Mouse (Mus musculus) lung, adult 2 months (tissue): Measurements from ENCODE around the gene Hfe2. TPM values are rescaled to one million over a fixed set of nuclear protein-coding genes. Genes with fewer than 3 reads are reported as not detected.

Experiments used
- DNase-seq: peaks from one replicate; pipeline ENCODE4 v3.0.0; 2022
- H3K4me1 ChIP-seq: fragments of 200-500 bp; 2 replicates; pipeline ENCODE4 v1.6.1; 2011; ENCODE audit warnings: low read length; ENCODE audit not compliant: control insufficient read depth, insufficient read depth
- H3K4me3 ChIP-seq: fragments of 200-500 bp; replicated peaks from 2 replicates; pipeline ENCODE3; 2011; ENCODE audit warnings: low read depth, mild to moderate bottlenecking, control low read depth, low read length; ENCODE audit errors: extremely low read depth
- CTCF ChIP-seq: fragments of 200-500 bp; IDR thresholded peaks from 2 replicates; pipeline ENCODE4 v1.5.1; 2011; ENCODE audit warnings: mild to moderate bottlenecking, low read length, control low read depth; ENCODE audit not compliant: insufficient read depth
- POLR2A ChIP-seq: fragments of 200-500 bp; IDR thresholded peaks from 2 replicates; pipeline ENCODE4 v1.6.1; 2011; ENCODE audit warnings: low read depth, mild to moderate bottlenecking, control low read depth, low read length, borderline replicate concordance; ENCODE audit errors: extremely low read depth
- WGBS: fragments of 180-500 bp; shearing (Covaris S2); methylation state at CpG from one replicate; pipeline ENCODE4 v1.1.7; 2018; 5-methylcytosine and 5-hydroxymethylcytosine counted together
- polyA plus RNA-seq: library from polyadenylated mRNA; depleted of rRNA; stranded (reverse); fragments of >200 nt; gene quantifications from 2 replicates; pipeline ENCODE4 v1.2.3, GENCODE M21; 2012

The Hfe2 gene
- polyA plus RNA-seq, 1 experiment, result 13.8 TPM

DNA sequence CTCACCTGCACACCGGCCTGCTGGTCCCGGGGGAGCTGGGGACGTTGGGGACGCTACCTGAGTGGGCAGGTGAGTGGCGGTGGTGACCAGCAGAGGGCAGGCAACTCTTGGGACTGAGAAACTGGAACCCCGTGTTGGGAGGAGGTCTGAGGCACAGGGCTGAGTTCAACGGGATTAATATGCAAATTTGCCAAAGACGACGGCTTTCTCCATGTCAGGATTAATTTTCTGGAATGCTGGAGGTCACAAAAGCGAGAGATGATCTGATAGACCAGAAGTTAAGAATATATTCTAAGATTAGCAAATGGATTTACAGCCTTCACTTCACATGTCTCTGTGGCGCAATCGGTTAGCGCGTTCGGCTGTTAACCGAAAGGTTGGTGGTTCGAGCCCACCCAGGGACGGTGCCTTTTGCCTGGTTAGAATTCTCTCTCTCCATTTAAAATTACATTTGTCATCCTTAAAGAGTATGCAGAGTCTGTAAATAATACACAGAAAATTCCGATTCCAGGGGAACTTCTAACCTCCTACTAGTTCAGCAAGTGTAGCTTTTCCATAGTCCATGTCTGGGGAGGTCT, 27.4 kb upstream of the Hfe2 start:
- Histone ChIP-seq H3K4me3 (peak overlapping the region; percentile 47), H3K4me1 (no peaks in the 10 kb centered on the region)
- TF ChIP-seq POLR2A (no peak), CTCF (peak; percentile 33)
- WGBS, result 3% methylated on average over 19 of the region's 19 CpGs
- peak; percentile 70 for DNase-seq

- DNase-seq, result no peak
- Histone ChIP-seq H3K4me3 (no peak overlapping the region), H3K4me1 (no peaks in the 10 kb centered on the region; the same call in 1 of the 2 replicates)
- WGBS, result 87% methylated on average over 4 of the region's 4 CpGs
- no peak for TF ChIP-seq CTCF
- no peak for TF ChIP-seq POLR2A
Observed at GRCm38 (mm10) chr3:96498476-96499245, 26.3 kb upstream of the Hfe2 start.

- TF ChIP-seq CTCF, result no peak
- TF ChIP-seq POLR2A, result no peak; the same call in 1 of the 2 replicates
- Histone ChIP-seq H3K4me1 (no peaks in the 10 kb centered on the region; the same call in 1 of the 2 replicates), H3K4me3 (peak overlapping the region; percentile 94)
- DNase-seq, result peak; percentile 79
- under 1% methylated on average over 36 of the region's 36 CpGs for WGBS
Observed at GRCm38 (mm10) chr3:96499481-96500288, 25.3 kb upstream of the Hfe2 start.

DNA sequence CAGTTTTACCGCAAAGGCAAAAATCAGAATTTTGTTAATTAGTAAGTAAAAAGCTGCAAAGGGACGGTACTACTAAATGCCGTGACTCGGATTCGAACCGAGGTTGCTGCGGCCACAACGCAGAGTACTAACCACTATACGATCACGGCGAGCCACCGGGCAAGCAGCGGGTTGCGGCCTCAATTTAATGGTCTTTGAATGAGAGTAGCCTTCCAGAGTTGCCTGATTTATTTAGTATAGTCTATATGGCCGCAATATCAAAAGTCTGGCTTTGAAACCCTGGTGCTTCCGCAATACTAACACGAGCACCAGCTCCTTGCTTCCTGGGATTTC, 24.7 kb upstream of the Hfe2 start:
- Histone ChIP-seq H3K4me1 (no peaks in the 10 kb centered on the region; the same call in 1 of the 2 replicates), H3K4me3 (peak overlapping the region; percentile 94)
- TF ChIP-seq CTCF (no peak), POLR2A (peak; percentile 19; the same call in 1 of the 2 replicates)
- DNase-seq, result peak; percentile 93
- under 1% methylated on average over 17 of the region's 17 CpGs for WGBS

- peak; percentile 85 for DNase-seq
- no peaks in the 10 kb centered on the region; the same call in 1 of the 2 replicates for H3K4me1 ChIP-seq
- TF ChIP-seq POLR2A (no peak), CTCF (no peak)
- under 1% methylated on average over 19 of the region's 19 CpGs for WGBS
- peak overlapping the region; percentile 94 for H3K4me3 ChIP-seq
Observed at GRCm38 (mm10) chr3:96500691-96501265, 24.2 kb upstream of the Hfe2 start.

DNA sequence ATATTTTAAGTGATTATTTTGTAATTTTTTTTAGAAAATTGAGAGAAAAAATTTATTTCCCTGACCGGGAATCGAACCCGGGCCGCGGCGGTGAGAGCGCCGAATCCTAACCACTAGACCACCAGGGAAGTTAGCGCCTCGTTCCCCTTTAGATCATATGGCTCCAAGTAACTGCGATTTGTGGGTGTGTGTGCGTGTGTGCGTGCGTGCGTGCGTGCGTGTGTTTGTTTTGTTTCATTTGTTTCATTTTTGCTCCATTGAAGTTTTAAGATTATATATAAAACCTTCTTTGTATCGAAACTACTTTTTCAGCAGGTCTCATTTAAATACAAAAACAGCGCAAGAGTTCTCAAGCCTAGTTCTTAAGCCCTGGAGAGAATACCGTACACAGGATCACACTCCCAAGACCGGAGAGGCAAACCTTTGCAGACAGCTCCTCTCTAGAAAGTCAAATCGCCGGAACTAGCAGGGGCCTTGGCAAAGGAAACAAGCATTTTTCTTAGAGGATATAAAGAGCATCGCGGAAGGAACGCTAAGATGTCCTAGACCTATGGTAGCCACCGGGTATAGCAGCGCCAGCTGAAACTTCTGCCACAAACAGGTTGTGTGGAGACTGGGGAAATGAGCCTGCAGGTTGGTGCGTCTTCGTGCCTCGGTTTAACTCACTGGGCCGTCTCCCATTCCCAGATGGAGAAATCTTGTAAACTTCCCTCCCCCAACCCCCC, 23.4 kb upstream of the Hfe2 start:
- under 1% methylated on average over 32 of the region's 32 CpGs for WGBS
- peak; percentile 87 for DNase-seq

GRCm38 (mm10) chr3:96502181-96503082, 22.5 kb upstream of the Hfe2 start:
- TF ChIP-seq POLR2A (no peak), CTCF (no peak)
- no peak for DNase-seq
- Histone ChIP-seq H3K4me3 (peak overlapping the region; percentile 88), H3K4me1 (no peaks in the 10 kb centered on the region; the same call in 1 of the 2 replicates)
- WGBS, result under 1% methylated on average over 19 of the region's 19 CpGs

More for the DNA sequence above, 23.4 kb upstream of the Hfe2 start:
- TF ChIP-seq CTCF (no peak), POLR2A (no peak)
- Histone ChIP-seq H3K4me1 (no peaks in the 10 kb centered on the region; the same call in 1 of the 2 replicates), H3K4me3 (peak overlapping the region; percentile 88)

GRCm38 (mm10) chr3:96503083-96503450, 21.9 kb upstream of the Hfe2 start:
- H3K4me1 ChIP-seq, result no peaks in the 10 kb centered on the region; the same call in 1 of the 2 replicates
- peak overlapping the region; percentile 88 for H3K4me3 ChIP-seq
- TF ChIP-seq CTCF (peak; percentile 86), POLR2A (no peak)
- DNase-seq, result peak; percentile 69
- WGBS, result 2% methylated on average over 7 of the region's 7 CpGs
